Mouse (Mus musculus) frontal cortex, adult 2 months (tissue): ENCODE results near the gene Lmbrd2. TPM values are rescaled to one million over a fixed set of nuclear protein-coding genes. Genes with fewer than 3 reads are reported as not detected.
A peak's percentile ranks its signal among the peaks of the same experiment; 100 is the strongest.

Experiments
- DNase-seq, 2 experiments: peaks; one replicate each; pipeline ENCODE4 v3.0.0; 2022; ENCODE audit warnings: low spot score in 1 of 2; ENCODE audit errors: extremely low spot score in 1 of 2
- polyA plus RNA-seq: library from polyadenylated mRNA; depleted of rRNA; stranded (reverse); fragments of >200 nt; gene quantifications from 2 replicates; pipeline ENCODE4 v1.2.3, GENCODE M21; 2012; rRNA removed

Gene Lmbrd2
- 20.2 and 21.3 TPM in 2 replicates for polyA plus RNA-seq

GRCm38 (mm10) chr15:9140252-9140680 lies at the start of gene Lmbrd2:
Gene Lmbrd2 (plus strand): TSS chr15:9140550.
- peak; percentile 97 to 99 for DNase-seq

DNA sequence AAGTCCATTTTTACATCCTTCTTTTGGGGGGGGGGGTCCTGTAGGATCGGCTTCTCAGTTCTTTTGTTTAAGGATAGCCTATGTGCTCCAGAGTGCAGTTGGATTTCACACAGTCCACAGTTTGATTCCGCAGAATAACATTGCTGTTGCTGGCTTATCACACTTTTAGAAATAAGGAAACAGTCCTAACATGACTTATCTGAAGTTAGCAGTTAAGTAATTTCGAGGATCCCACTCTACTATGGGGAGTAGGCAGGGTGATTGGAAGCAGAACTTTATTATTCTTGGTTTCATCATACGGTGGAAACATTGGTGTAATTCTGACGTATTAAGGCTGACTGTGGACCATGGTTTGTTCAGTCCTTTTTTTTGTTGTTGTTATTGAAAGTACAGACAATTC lies 49.7 kb upstream of the Lmbrd2 start:
- no peak for DNase-seq

GRCm38 (mm10) chr15:9093598-9094365 lies 46.6 kb upstream of the Lmbrd2 start:
- DNase-seq: no peak

DNA sequence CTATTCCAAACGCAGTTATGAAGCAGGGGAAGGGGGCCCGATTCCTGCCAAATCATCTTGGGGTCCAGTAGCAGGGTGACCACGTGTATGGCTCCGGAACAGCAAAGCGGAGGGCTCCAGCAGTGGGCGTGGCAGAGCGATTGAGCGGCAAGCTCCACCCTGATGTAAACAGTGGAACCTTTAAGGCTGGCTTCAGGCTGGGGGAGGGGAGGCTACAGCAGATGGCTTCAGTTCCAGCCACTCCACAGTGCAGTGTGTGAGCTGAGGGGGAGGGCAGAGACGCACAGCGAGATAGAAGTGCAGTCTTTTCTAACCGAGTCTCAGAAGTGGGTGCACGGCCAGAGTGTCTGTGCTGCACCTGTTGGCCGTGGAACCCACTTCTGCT lies 46.0 kb upstream of the Lmbrd2 start:
- DNase-seq: peak in 1 of 2 experiments; percentile 67

DNA sequence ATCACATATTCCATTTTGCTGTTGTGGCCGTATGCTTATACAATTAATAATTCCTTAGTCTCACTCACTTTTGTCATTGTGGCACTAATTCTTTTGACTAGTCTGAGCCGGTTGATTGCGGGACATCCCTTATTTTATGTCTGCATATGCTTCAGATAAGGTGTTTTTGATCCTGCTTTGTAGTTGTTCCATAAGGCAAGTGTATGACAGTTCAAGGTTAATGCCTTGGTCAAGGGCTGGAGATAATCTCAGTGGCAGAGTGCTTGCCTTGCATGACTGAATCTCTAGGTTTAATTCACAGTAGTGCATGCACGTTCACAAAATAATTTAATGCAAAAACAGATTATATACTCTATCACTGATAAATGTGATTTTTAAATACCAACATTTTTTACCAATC lies 43.5 kb upstream of the Lmbrd2 start:
- no peak for DNase-seq

GRCm38 (mm10) chr15:9100446-9101077 lies 39.8 kb upstream of the Lmbrd2 start:
- no peak for DNase-seq

- DNase-seq: no peak
Measured at GRCm38 (mm10) chr15:9106303-9107074, 33.9 kb upstream of the Lmbrd2 start.

- no peak for DNase-seq
Measured at GRCm38 (mm10) chr15:9110526-9111347, 29.6 kb upstream of the Lmbrd2 start.

GRCm38 (mm10) chr15:9111648-9112047 lies 28.7 kb upstream of the Lmbrd2 start:
- DNase-seq: no peak

DNA sequence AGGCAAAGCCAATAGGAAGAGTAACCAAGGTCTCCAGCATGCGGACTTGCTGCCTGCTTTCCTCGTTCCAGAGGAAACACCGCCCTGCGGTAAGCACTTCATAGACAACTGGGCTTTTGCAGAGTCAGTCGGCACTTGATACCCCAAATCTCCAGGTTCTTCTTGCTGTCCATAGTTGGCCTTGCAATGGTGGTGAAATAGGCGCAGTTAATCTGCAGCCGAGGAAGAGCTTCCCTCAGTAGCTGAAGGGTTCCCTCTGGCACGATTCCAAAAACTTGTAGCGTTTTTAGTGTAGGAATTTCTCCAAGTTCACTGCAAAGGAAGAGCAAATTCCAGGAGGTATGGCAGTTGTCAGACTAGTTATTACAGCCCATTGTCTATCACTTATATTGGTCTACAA lies 26.8 kb upstream of the Lmbrd2 start:
- DNase-seq: no peak

DNA sequence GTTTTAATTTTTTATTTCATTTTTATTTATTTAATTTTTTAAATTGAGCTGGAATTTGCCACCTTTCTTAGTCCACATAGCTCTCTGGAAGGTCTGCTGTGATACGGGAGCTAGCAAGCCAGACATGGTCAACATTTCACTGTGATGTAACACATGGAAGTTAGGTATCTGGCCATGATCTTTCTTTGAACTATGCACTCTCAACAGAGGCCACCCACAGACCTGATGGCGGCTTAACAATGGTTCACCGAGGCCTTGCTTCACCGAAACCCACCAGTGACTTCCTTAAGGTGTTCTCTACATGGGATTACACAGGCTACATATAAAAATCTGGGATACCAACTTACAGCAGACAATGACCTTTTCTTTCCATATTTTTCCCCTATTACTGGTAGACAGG lies 26.2 kb upstream of the Lmbrd2 start:
- DNase-seq: no peak

DNA sequence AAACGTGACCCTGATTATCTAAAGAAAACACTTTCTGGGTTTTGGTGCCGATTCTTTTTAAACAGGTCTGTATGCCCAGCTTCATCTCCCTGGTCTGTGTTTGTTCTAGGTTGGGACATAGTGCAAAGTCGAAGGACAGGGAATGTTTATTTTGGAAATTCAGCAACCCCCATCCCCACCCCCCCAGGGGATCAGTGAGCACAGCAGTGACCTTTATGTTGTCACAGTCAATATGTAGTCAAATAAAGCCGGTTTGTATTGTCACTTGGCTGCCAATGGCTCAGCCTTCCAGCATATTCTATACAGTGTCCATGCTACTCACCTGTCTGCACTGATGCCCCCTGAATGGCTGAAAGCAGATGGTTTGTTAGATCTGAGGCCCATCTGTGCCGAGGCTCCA lies 25.8 kb upstream of the Lmbrd2 start:
- DNase-seq: no peak

DNA sequence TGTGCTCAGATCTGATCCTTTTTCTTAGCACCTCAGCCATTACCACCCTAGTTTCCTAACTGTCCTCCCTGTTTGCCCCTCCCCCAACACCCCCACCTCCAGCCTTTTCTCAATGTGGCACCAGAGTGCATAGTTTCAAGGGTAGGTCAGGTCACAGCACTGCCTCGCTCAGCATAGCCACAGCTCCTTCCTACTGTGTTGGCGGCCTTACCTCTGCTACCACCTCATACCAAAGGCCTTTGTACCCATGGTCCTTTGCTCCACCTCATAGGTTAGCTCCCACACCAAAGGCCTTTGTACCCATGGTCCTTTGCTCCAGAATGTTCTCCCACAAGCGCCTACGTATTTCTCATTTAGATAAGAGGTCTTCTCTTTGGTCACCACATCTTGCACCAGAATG lies 21.5 kb upstream of the Lmbrd2 start:
- no peak for DNase-seq

- peak in 1 of 2 experiments; percentile 63 for DNase-seq
Measured at GRCm38 (mm10) chr15:9120081-9120480, 20.3 kb upstream of the Lmbrd2 start.

GRCm38 (mm10) chr15:9122989-9123388 lies 17.4 kb upstream of the Lmbrd2 start:
- DNase-seq: no peak

GRCm38 (mm10) chr15:9124856-9125255 lies 15.5 kb upstream of the Lmbrd2 start:
- DNase-seq: no peak

GRCm38 (mm10) chr15:9127051-9127791 lies 13.1 kb upstream of the Lmbrd2 start:
- DNase-seq: no peak

GRCm38 (mm10) chr15:9130772-9131498 lies 9.4 kb upstream of the Lmbrd2 start:
- DNase-seq: peak in 1 of 2 experiments; percentile 30

DNA sequence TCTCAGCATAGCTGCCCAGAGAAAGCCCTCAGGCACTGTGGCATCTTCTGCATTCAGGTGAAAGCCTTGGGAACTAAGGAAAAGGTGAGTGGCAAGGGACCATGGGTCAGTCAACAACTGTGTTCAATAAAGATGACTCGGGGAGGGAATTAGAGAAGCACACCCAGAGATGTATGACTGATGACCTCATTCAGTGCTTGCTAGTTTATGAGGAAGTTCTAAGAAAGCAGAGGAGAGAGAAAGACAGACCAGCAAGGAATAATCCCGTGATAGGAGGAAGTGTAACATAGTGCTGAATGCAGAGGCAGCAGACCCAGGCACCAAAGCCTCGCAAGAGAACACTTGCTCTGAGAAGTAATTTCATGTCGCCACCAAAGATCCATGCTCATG lies 8.9 kb upstream of the Lmbrd2 start:
- DNase-seq: no peak
